Mouse (Mus musculus) frontal cortex, adult (tissue): Measurements from ENCODE around the gene Frrs1.
A peak's percentile ranks its signal among the peaks of the same experiment; 100 is the strongest.

Experiments used
- ATAC-seq: cut with Nextera tagmentation; 2 replicates; pipeline ENCODE4 v1.9.2; 2017; ENCODE audit warnings: mild to moderate bottlenecking, moderate library complexity, mixed read lengths; ENCODE audit not compliant: low TSS enrichment

Frrs1 gene

GRCm38 (mm10) chr3:116906596-116906995 lies 47.3 kb downstream of the Frrs1 start:
- peak; percentile 45 for ATAC-seq

- ATAC-seq: no peak
These were observed 55.1 kb downstream of the Frrs1 start for GRCm38 (mm10) chr3:116914374-116914773.

- peak; percentile 41; the same call in 1 of the 2 replicates for ATAC-seq
These were observed 55.7 kb downstream of the Frrs1 start for GRCm38 (mm10) chr3:116914931-116915330.

GRCm38 (mm10) chr3:116917016-116917415 lies 57.8 kb downstream of the Frrs1 start:
- no peak for ATAC-seq

- no peak for ATAC-seq
These were observed 62.3 kb downstream of the Frrs1 start for GRCm38 (mm10) chr3:116921535-116921934.

GRCm38 (mm10) chr3:116923042-116923441 lies 63.8 kb downstream of the Frrs1 start:
- no peak for ATAC-seq

GRCm38 (mm10) chr3:116928994-116929393 lies 69.7 kb downstream of the Frrs1 start:
- no peak for ATAC-seq

GRCm38 (mm10) chr3:116933158-116933557 lies 73.9 kb downstream of the Frrs1 start:
- ATAC-seq: no peak

GRCm38 (mm10) chr3:116936934-116937691 lies 77.8 kb downstream of the Frrs1 start:
- ATAC-seq: no peak

- peak; percentile 94 for ATAC-seq
These were observed 81.7 kb downstream of the Frrs1 start for GRCm38 (mm10) chr3:116940804-116941558.

- ATAC-seq: no peak
These were observed 82.4 kb downstream of the Frrs1 start for GRCm38 (mm10) chr3:116941559-116942117.

GRCm38 (mm10) chr3:116942751-116943150 lies 83.5 kb downstream of the Frrs1 start:
- no peak for ATAC-seq

GRCm38 (mm10) chr3:116943422-116943821 lies 84.2 kb downstream of the Frrs1 start:
- peak; percentile 73 for ATAC-seq

- no peak for ATAC-seq
These were observed 87.2 kb downstream of the Frrs1 start for GRCm38 (mm10) chr3:116946476-116946875.

GRCm38 (mm10) chr3:116950665-116951115 lies 91.4 kb downstream of the Frrs1 start:
- no peak for ATAC-seq

- no peak for ATAC-seq
These were observed 92.2 kb downstream of the Frrs1 start for GRCm38 (mm10) chr3:116951489-116951888.

GRCm38 (mm10) chr3:116952242-116952899 lies 93.1 kb downstream of the Frrs1 start:
- no peak for ATAC-seq

GRCm38 (mm10) chr3:116953366-116953765 lies 94.1 kb downstream of the Frrs1 start:
- ATAC-seq: no peak

- no peak for ATAC-seq
These were observed 95.8 kb downstream of the Frrs1 start for GRCm38 (mm10) chr3:116955061-116955460.
